Mouse (Mus musculus): ENCODE measurements around the gene Zfp639.

Gene Zfp639

GRCm38 (mm10) chr3:32509496-32510374 lies at the start of gene Zfp639:
TSS of gene Zfp639 (plus strand) at chr3:32510259.
- DNase-seq = no peak

GRCm38 (mm10) chr3:32467321-32467720 lies 42.7 kb upstream of the Zfp639 start:
- no peak for DNase-seq

- no peak for DNase-seq
Measured at GRCm38 (mm10) chr3:32468411-32468810, 41.6 kb upstream of the Zfp639 start.

GRCm38 (mm10) chr3:32470449-32470848 lies 39.6 kb upstream of the Zfp639 start:
- DNase-seq = no peak

- DNase-seq = no peak
Measured at GRCm38 (mm10) chr3:32471098-32471497, 39.0 kb upstream of the Zfp639 start.

GRCm38 (mm10) chr3:32472191-32472900 lies 37.7 kb upstream of the Zfp639 start:
- DNase-seq = no peak

GRCm38 (mm10) chr3:32473184-32473583 lies 36.9 kb upstream of the Zfp639 start:
- DNase-seq = no peak

GRCm38 (mm10) chr3:32479961-32480360 lies 30.1 kb upstream of the Zfp639 start:
- DNase-seq = no peak

- no peak for DNase-seq
Measured at GRCm38 (mm10) chr3:32483035-32483434, 27.0 kb upstream of the Zfp639 start.

GRCm38 (mm10) chr3:32486543-32486942 lies 23.5 kb upstream of the Zfp639 start:
- DNase-seq = no peak

GRCm38 (mm10) chr3:32488172-32488571 lies 21.9 kb upstream of the Zfp639 start:
- DNase-seq = no peak

GRCm38 (mm10) chr3:32490076-32490927 lies 19.8 kb upstream of the Zfp639 start:
- no peak for DNase-seq

GRCm38 (mm10) chr3:32490928-32491315 lies 19.1 kb upstream of the Zfp639 start:
- DNase-seq = no peak

GRCm38 (mm10) chr3:32492097-32493090 lies 17.7 kb upstream of the Zfp639 start, which contains the start of gene Kcnmb3:
TSS of gene Kcnmb3 (minus strand) at chr3:32492231.
- DNase-seq = no peak

GRCm38 (mm10) chr3:32494387-32495087 lies 15.5 kb upstream of the Zfp639 start:
- no peak for DNase-seq

GRCm38 (mm10) chr3:32495088-32495770 lies 14.8 kb upstream of the Zfp639 start:
- no peak for DNase-seq

- DNase-seq = no peak
Measured at GRCm38 (mm10) chr3:32495856-32496710, 14.0 kb upstream of the Zfp639 start.

GRCm38 (mm10) chr3:32496711-32497070 lies 13.4 kb upstream of the Zfp639 start:
- no peak for DNase-seq

- no peak for DNase-seq
Measured at GRCm38 (mm10) chr3:32500346-32500745, 9.7 kb upstream of the Zfp639 start.

GRCm38 (mm10) chr3:32505841-32506240 lies 4.2 kb upstream of the Zfp639 start:
- no peak for DNase-seq

Data from thymus, adult 18-20 months (tissue).